Mouse (Mus musculus): ENCODE data around the gene Mybpc3.

DNA sequence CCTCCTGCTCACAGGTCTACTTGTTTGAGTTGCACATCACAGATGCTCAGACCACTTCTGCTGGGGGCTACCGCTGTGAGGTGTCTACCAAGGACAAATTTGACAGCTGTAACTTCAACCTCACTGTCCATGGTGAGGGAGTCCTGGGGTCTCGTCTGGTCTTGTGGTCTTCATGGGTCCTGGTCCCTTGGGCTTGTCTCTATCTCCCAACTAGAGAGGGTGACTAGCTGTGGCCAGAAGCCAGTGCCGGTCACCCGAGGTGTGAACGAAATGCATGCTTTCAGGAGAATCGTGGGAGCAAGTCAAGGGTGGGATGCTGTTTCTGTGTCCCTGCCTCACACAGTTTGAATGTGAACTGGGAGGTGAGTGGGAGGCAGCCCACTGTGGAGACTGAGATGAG is 3.1 kb downstream of the Mybpc3 start:
- TF ChIP-seq POLR2A (IDR thresholded peaks at IDR 0.05; ENCODE audit: insufficient read depth, low read length) (no peak), CTCF (IDR thresholded peaks at IDR 0.05; ENCODE audit: low read depth, low read length) (no peak), EP300 (IDR thresholded peaks at IDR 0.05; ENCODE audit: insufficient read depth, low read depth, low read length) (no peak)
